Mouse (Mus musculus) midbrain, postnatal 0 days (tissue): ENCODE results near the gene Pla2g4b. TPM values are rescaled to one million over a fixed set of nuclear protein-coding genes. Genes with fewer than 3 reads are reported as not detected.

Experiments used
- ATAC-seq: fragments of 200-750 bp; cut with Nextera tagmentation; 2 replicates; pipeline ENCODE4 v1.8.0; 2017; ENCODE audit warnings: moderate number of reproducible peaks, mild to moderate bottlenecking, moderate TSS enrichment, moderate library complexity; ENCODE audit not compliant: low FRiP score
- DNase-seq: peaks from one replicate; pipeline ENCODE4 v3.0.0-alpha.2; 2015; ENCODE audit warnings: low spot score
- H3K27ac ChIP-seq: fragments of 300-500 bp; sonication (generic); 2 replicates; pipeline ENCODE4 v1.5.1; 2014; ENCODE audit warnings: low read depth, mild to moderate bottlenecking, low read length, mixed read lengths
- H3K27me3 ChIP-seq: fragments of 300-500 bp; sonication (generic); 2 replicates; pipeline ENCODE4 v1.6.1; 2014; ENCODE audit warnings: low read length, control low read depth, mixed read lengths; ENCODE audit not compliant: insufficient read depth
- H3K36me3 ChIP-seq: fragments of 300-500 bp; sonication (generic); 2 replicates; pipeline ENCODE4 v1.6.1; 2014; ENCODE audit warnings: low read length, control low read depth, mixed read lengths; ENCODE audit not compliant: insufficient read depth
- H3K4me1 ChIP-seq: fragments of 300-500 bp; sonication (generic); 2 replicates; pipeline ENCODE4 v1.6.1; 2014; ENCODE audit warnings: mild to moderate bottlenecking, control low read depth, antibody characterized with exemption, low read length, mixed read lengths; ENCODE audit not compliant: insufficient read depth
- H3K4me2 ChIP-seq: fragments of 300-500 bp; sonication (generic); 2 replicates; pipeline ENCODE4 v1.6.1; 2014; ENCODE audit warnings: low read depth, mild to moderate bottlenecking, low read length, mixed read lengths; ENCODE audit not compliant: poor library complexity, severe bottlenecking
- H3K4me3 ChIP-seq: fragments of 300-500 bp; sonication (generic); 2 replicates; pipeline ENCODE4 v1.5.1; 2014; ENCODE audit warnings: low read depth, mild to moderate bottlenecking, low read length, moderate library complexity
- H3K9ac ChIP-seq: fragments of 300-500 bp; sonication (generic); replicated peaks from 2 replicates; pipeline ENCODE4 v1.6.1; 2014; ENCODE audit warnings: mild to moderate bottlenecking, low read length, moderate library complexity, mixed read lengths; ENCODE audit not compliant: poor library complexity, severe bottlenecking
- H3K9me3 ChIP-seq: fragments of 300-500 bp; sonication (generic); 2 replicates; pipeline ENCODE4 v1.6.1; 2016; ENCODE audit warnings: low read length, control low read depth
- CTCF ChIP-seq: IDR thresholded peaks from 2 replicates; pipeline ENCODE4 v1.5.1; 2016; ENCODE audit warnings: antibody characterized with exemption, mild to moderate bottlenecking
- WGBS: fragments of 180-500 bp; shearing (Covaris S2); extraction: QIAGEN DNeasy Blood & Tissue Kit; methylation state at CpG from one replicate; pipeline ENCODE4 v1.1.7; 2014; 5-methylcytosine and 5-hydroxymethylcytosine counted together
- polyA plus RNA-seq: library from polyadenylated mRNA; unstranded; fragments of >200 nt; fragmentation: Nextera tagmentation; extraction: Ambion mirVana; gene quantifications from 2 replicates; pipeline ENCODE4 v1.2.1, GENCODE M21; 2015
- total RNA-seq: library from RNA; depleted of rRNA; stranded (reverse); fragments of >200 nt; gene quantifications from 2 replicates; pipeline ENCODE4 v1.2.3, GENCODE M21; 2014; rRNA removed

Gene Pla2g4b
- 4.9 and 9.2 TPM in 2 replicates for total RNA-seq
- 0.20 and 0.34 TPM in 2 replicates for polyA plus RNA-seq

GRCm38 (mm10) chr2:120032726-120033467 lies at the start of gene Pla2g4b:
Gene Pla2g4b, plus strand, starts transcription at chr2:120033417.
- Histone ChIP-seq H3K36me3 (peaks cover 29% of the 10 kb centered on the region), H3K9me3 (no peaks in the 10 kb centered on the region), H3K4me1 (peaks cover 7% of the 10 kb centered on the region; the same call in 1 of the 2 replicates), H3K4me3 (no peak within 1 kb of the TSS), H3K4me2 (no peak within 1 kb of the TSS), H3K27me3 (no peaks in the 10 kb centered on the region), H3K27ac (no peak within 1 kb of the TSS), H3K9ac (no peak within 1 kb of the TSS)
- TF ChIP-seq CTCF: no peak
- WGBS: 93% methylated on average over 12 of the region's 12 CpGs
- ATAC-seq (no peak), DNase-seq (no peak)

GRCm38 (mm10) chr2:119985871-119986270 lies 47.3 kb upstream of the Pla2g4b start:
- 67% methylated on average over 8 of the region's 8 CpGs for WGBS
- TF ChIP-seq CTCF: no peak
- peaks cover 7% of the 10 kb centered on the region; the same call in 1 of the 2 replicates for H3K36me3 ChIP-seq
- no peak overlapping the region for H3K27ac ChIP-seq
- H3K4me1 ChIP-seq: no peaks in the 10 kb centered on the region
- no peaks in the 10 kb centered on the region for H3K27me3 ChIP-seq
- ATAC-seq (no peak), DNase-seq (no peak)
- H3K4me2 ChIP-seq: no peak overlapping the region
- H3K4me3 ChIP-seq: no peak overlapping the region
- H3K9ac ChIP-seq: no peak overlapping the region
- H3K9me3 ChIP-seq: no peaks in the 10 kb centered on the region

GRCm38 (mm10) chr2:119986369-119986768 lies 46.8 kb upstream of the Pla2g4b start:
- WGBS: 71% methylated on average over 6 of the region's 6 CpGs
- ATAC-seq: no peak
- no peak for TF ChIP-seq CTCF

GRCm38 (mm10) chr2:119987441-119987840 lies 45.8 kb upstream of the Pla2g4b start:
- H3K9ac ChIP-seq: no peak overlapping the region
- DNase-seq (no peak), ATAC-seq (no peak)
- no peaks in the 10 kb centered on the region for H3K27me3 ChIP-seq
- H3K36me3 ChIP-seq: no peaks in the 10 kb centered on the region; the same call in 1 of the 2 replicates
- H3K4me1 ChIP-seq: no peaks in the 10 kb centered on the region
- TF ChIP-seq CTCF: no peak
- H3K4me2 ChIP-seq: no peak overlapping the region
- no peak overlapping the region for H3K4me3 ChIP-seq
- H3K27ac ChIP-seq: no peak overlapping the region
- H3K9me3 ChIP-seq: no peaks in the 10 kb centered on the region
- 98% methylated on average over 2 of the region's 2 CpGs for WGBS

More at GRCm38 (mm10) chr2:119986369-119986768, 46.8 kb upstream of the Pla2g4b start:
- H3K9me3 ChIP-seq: no peaks in the 10 kb centered on the region
- no peak overlapping the region for H3K27ac ChIP-seq
- H3K4me3 ChIP-seq: no peak overlapping the region
- peaks cover 7% of the 10 kb centered on the region; the same call in 1 of the 2 replicates for H3K36me3 ChIP-seq
- no peak overlapping the region for H3K4me2 ChIP-seq
- DNase-seq: no peak
- H3K4me1 ChIP-seq: no peaks in the 10 kb centered on the region
- no peak overlapping the region for H3K9ac ChIP-seq
- H3K27me3 ChIP-seq: no peaks in the 10 kb centered on the region

- H3K4me2 ChIP-seq: no peak overlapping the region
- ATAC-seq: no peak
- WGBS: 97% methylated on average over 4 of the region's 4 CpGs
- no peaks in the 10 kb centered on the region for H3K9me3 ChIP-seq
- H3K4me3 ChIP-seq: no peak overlapping the region
- DNase-seq: no peak
- H3K9ac ChIP-seq: no peak overlapping the region
- H3K27ac ChIP-seq: no peak overlapping the region
- no peaks in the 10 kb centered on the region for H3K4me1 ChIP-seq
- H3K27me3 ChIP-seq: no peaks in the 10 kb centered on the region
- H3K36me3 ChIP-seq: no peaks in the 10 kb centered on the region; the same call in 1 of the 2 replicates
- no peak for TF ChIP-seq CTCF
Measured at GRCm38 (mm10) chr2:119988952-119989351, 44.3 kb upstream of the Pla2g4b start.

- no peaks in the 10 kb centered on the region for H3K4me1 ChIP-seq
- 82% methylated on average over 6 of the region's 6 CpGs for WGBS
- no peak for TF ChIP-seq CTCF
Measured at GRCm38 (mm10) chr2:119990881-119991280, 42.3 kb upstream of the Pla2g4b start.

More at GRCm38 (mm10) chr2:119990881-119991280, 42.3 kb upstream of the Pla2g4b start:
- ATAC-seq (no peak), DNase-seq (no peak)
- Histone ChIP-seq H3K27ac (no peak overlapping the region), H3K9me3 (no peaks in the 10 kb centered on the region), H3K36me3 (no peaks in the 10 kb centered on the region; the same call in 1 of the 2 replicates), H3K4me2 (no peak overlapping the region), H3K27me3 (no peaks in the 10 kb centered on the region), H3K9ac (no peak overlapping the region), H3K4me3 (no peak overlapping the region)
